Mouse (Mus musculus): Measurements from ENCODE around the gene B4galt5.

DNA sequence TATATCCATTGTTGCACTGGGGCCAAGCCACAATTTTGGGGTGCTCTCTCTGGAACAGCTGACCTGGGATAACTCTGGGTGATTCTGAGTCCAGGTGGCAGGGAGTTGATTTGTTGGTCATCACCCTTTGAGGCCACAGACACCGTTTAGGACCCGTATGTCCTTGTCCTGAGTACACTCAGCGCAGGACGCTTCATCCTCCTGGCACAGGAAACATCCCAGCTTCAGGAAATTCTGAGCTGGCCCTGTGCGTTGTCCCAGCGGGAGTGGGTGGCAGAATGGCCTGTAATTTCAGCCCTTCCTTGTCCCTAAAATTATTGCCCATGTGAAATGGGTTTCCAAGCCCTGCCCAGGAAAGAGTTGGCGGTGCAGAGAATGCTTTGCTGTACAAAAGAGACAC is 71.0 kb downstream of the B4galt5 start:
- TF ChIP-seq CTCF (IDR thresholded peaks at IDR 0.05; ENCODE audit: control insufficient read depth, insufficient read depth, insufficient replicate concordance, low read depth, low read length) (no peak), POLR2A (IDR thresholded peaks at IDR 0.05; ENCODE audit: control insufficient read depth, low read depth, low read length) (no peak)
